Mouse (Mus musculus): ENCODE measurements at regions not wholly inside any gene's neighbourhood (a gene's known extent, or its start where the extent isn't known, plus 50 kb on each side); places are given as distances from the start of the nearest gene placed in this dataset.

GRCm38 (mm10) chr1:57470356-57470755 lies 63.5 kb upstream of the Tyw5 start:
- DNase-seq, result no peak

- no peak for DNase-seq
Observed at GRCm38 (mm10) chr1:57472235-57472634, 65.3 kb upstream of the Tyw5 start.

DNA sequence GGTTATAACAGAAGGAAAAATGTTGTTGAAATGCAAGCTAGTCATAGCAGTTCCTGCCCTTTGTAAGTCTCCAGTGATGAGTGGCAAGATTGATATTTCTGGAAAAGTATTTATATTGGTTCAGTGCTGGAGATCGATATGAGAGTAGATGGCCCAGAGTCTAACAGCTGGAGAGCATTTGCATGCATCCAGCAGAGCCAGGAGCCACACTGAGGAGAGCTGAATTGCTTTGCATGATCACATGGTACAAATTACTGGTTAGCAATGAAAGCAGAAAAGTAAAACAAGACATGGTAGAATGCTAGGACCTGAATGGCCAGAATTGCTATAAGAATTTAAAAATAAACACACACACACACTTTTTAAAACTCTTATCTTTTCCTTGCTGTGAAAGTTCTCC lies 70.8 kb upstream of the Tyw5 start:
- no peak for DNase-seq

- no peak for DNase-seq
Observed at GRCm38 (mm10) chr1:57478151-57478550, 71.2 kb upstream of the Tyw5 start.

- DNase-seq, result no peak
Observed at GRCm38 (mm10) chr1:57478800-57479199, 71.9 kb upstream of the Tyw5 start.

DNA sequence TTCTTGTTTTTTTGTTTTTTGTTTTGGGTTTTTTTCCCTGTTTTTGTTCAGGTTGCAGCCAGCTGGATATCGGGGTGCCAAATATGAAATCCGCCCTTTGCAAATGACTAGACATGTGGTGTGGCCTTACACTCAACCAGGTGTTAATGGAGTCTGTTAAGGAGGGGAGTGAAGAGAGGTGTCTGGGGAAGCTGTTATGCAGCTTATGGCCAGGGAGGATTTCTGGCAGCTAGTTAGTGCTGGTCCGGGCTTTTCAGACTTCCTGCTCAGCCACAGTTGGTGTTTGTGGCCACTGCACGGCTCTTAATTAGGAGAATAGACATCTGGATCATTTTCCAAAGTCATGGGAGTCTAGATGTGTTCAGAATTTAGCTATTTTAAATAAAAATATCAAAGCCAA lies 72.7 kb upstream of the Tyw5 start:
- no peak for DNase-seq

- DNase-seq, result no peak
Observed at GRCm38 (mm10) chr1:57489176-57489575, 82.3 kb upstream of the Tyw5 start.

GRCm38 (mm10) chr1:57489588-57489987 lies 82.7 kb upstream of the Tyw5 start:
- DNase-seq, result no peak

DNA sequence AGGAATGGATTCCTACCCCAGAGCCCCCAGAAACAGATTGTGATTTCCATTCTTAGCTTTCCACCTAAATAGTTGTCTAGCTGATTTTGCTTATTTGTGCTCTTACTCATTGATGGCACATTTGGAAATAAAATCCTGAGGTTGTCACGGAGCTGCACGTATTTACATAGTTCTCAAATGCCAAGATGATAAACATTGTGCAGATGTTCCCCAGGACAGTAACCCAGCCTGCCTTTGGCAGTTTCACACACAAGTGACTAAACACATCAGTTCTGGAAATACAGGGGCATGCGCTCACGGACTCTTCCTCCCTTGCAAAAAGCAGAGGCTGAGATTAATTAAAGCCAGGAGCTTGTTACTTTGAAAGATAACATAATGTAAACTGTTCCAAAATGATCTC lies 83.1 kb upstream of the Tyw5 start:
- DNase-seq, result no peak

- DNase-seq, result no peak
Observed at GRCm38 (mm10) chr1:57492696-57493095, 85.8 kb upstream of the Tyw5 start.

GRCm38 (mm10) chr1:57497489-57498037 lies 90.7 kb upstream of the Tyw5 start:
- no peak for DNase-seq

DNA sequence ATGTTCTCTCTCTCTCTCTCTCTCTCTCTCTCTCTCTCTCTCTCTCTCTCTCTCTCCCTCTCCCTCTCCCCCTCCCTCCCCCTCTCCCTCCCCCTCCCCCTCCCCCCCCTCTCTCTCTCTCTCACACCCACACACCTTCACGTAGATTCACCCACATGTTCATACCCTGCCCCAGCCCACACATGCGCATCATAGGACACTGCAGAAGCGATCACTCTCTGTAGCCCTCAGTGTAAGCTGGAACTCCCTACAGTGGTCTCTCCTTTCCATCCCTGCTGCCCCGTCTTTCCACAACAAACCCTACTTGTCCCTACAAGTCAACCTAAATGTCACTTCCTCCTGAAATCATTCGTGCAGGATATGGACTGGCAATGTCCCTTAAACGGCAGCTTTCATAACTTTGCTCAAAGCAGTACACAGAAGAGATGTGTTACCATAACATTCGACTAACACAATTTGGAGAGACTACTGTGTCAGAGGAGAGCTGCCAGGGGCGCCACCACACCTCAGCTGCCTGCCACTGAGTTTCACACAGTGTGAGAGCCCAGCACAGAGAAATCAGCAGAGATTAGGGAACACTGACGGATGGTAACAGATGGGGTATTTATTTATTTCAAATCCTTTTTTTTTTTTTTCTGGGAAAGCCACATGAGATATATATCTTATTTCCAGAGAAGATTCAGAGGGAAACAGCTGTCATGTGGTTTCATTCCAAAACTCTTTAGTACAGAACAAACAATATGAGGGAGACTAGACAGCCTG lies 103.6 kb upstream of the Tyw5 start:
- DNase-seq, result no peak

DNA sequence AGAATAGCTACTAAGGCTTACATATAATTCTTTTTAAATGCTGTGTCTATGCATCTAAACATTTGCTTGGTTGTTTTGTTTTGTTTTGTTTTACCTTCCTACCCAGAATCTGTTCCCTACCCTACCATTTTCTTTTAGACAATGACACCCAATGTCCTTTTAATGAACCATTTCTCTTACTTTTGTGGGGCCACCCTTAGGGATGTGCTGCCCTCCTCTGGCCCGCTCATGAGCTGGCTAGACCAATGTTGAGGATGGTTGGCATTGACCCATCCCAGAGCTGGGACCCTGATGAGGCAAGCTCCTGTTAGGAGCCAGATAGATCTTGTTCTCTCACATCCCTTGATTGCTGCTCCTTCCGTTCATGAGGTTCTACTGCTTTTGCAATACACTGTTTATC lies 105.0 kb upstream of the Tyw5 start:
- no peak for DNase-seq

DNA sequence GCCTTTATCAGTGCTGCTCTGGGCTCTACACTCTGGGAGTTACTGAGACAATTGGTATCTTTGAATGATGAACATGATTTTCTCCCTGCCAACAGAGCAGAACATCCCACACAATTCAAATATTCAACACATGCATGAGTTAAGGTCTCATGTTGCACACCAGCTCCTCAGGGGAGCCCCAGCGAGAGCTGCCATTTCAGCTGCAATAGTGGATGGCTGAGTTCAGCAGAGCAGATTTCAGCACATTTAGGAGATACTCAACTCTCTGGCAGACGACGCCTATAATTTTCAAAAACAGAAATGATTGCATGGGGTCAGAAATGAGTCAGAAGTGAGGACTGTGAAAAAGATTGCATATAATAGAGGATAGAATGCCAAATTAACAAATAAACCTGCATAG lies 105.6 kb upstream of the Tyw5 start:
- DNase-seq, result no peak

GRCm38 (mm10) chr1:57525965-57526364 lies 119.1 kb upstream of the Tyw5 start:
- no peak for DNase-seq

GRCm38 (mm10) chr1:57528703-57529102 lies 121.8 kb upstream of the Tyw5 start:
- DNase-seq, result no peak

GRCm38 (mm10) chr1:57529320-57529719 lies 122.4 kb upstream of the Tyw5 start:
- DNase-seq, result no peak

GRCm38 (mm10) chr1:57537369-57537768 lies 130.5 kb upstream of the Tyw5 start:
- DNase-seq, result no peak

DNA sequence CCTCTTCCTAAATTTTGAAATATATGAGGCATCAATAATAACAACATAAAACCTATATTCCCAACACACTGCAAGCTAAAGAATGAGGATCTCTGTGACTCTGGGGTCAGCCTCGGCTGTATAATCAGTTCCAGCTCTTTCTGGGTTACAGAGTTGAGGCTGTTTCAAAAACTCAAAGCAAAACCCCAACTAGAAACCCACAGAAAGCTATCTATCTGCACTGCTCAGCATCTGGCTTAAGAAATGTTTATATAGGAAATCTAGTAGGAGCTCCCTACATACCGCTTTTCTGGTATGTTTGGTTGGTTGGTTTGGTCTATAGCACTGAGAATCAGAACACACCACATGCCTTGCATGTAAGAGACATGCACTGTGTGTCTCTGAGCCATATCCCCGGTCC lies 137.8 kb upstream of the Tyw5 start:
- no peak for DNase-seq

DNA sequence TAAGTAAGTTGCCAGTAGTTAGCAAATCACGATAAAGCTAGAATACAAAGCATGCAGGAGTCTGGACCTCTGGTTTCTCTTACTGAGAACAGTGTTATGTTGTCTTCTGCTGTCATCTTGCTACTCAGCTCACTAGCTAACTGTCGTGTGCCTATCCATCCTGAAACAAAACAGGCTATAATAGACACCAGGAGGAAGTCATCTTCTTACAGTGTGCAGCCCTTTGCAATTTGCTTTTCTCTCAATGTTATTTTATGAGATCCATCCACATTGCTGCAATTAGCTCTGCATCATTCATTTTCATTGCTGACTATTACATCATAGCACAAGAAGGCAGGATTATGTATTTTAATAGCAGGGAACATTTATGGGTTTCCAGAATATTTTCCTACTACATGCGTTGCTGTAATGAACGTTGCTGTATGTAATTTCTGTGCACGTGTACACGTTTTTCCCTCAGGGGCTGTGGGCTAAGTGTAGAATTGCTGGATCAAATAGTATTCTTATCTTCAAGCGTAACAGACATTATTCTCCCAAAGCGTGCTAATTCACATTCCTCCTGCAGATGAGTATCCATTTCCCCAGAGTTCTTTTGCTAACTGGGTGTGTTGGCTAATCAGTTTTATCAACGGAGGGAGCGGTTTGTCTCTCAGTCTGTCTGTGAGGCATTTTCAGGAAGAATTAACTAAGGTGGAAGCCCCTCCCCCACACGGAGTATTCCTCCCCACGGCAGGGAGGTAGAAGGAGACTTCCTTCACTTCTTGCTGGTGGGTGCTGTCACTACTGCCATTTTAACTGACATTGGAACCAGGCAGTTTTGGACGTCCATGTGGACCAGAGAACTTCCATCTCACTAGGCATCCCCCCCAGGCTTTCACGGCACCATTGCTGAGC lies 139.1 kb upstream of the Tyw5 start:
- DNase-seq, result no peak

- no peak for DNase-seq
Observed at GRCm38 (mm10) chr1:57561517-57561916, 154.6 kb upstream of the Tyw5 start.

DNA sequence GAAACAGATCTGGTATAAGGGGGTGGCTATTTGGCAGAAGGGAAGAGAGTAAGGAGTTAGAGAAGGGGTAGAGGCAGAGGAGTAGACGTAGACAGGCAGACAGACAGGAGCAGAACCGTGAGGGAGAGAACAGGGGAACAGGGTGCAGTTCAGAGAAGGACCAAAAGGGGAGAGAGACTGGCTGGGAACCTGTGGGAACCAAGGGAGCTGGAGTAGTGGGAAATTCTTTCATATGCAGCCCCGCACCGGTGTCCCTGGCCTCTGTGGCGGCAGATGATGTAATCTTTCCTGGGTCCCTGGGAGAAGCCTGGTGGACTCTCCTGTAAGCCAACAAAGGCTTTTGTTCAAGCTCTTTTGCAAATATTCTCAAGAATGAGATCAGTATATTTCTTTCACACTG lies 157.8 kb upstream of the Tyw5 start:
- no peak for DNase-seq

GRCm38 (mm10) chr1:57572097-57572496 lies 165.2 kb upstream of the Tyw5 start:
- no peak for DNase-seq

DNA sequence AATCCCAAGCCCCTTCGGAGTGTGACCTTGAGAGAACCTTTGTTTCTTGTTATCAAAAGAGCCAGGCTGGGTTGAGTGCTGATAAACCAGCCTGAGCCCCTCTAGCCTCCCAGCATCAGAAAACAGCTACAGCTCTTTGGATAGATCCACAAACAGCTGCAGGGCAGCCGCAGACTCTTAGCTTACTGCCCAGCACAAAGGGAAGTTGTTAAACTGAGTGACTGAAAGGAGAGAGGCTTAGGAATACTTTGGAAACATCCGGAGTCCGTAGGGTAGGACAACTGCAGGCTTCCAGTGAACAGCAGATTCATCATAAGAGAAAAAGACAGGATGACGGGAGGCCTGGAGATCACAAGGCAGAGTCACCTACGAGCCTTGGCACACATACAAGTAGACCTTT lies 166.9 kb upstream of the Tyw5 start:
- no peak for DNase-seq
